Mouse (Mus musculus) liver, embryonic 14.5 days (tissue): ENCODE data around the gene Kcnk13.

ENCODE experiments used
- CTCF ChIP-seq: IDR thresholded peaks from 2 replicates; pipeline ENCODE4 v1.5.1; 2016; ENCODE audit warnings: antibody characterized with exemption, low read depth, control low read depth
- EP300 ChIP-seq: IDR thresholded peaks from 2 replicates; pipeline ENCODE4 v1.6.1; 2016; ENCODE audit warnings: antibody characterized with exemption, low read depth

- no peak for TF ChIP-seq CTCF
- TF ChIP-seq EP300, result no peak
Measured at GRCm38 (mm10) chr12:99940704-99941103, 23.6 kb upstream of the Kcnk13 start.
